Mouse (Mus musculus) cortical plate, adult 2 months (tissue): ENCODE measurements around the gene Agap2.

Experiments used
- CTCF ChIP-seq: fragments of 200-500 bp; IDR thresholded peaks from 2 replicates; pipeline ENCODE4 v1.5.1; 2011; ENCODE audit warnings: mild to moderate bottlenecking, control low read depth, low read length; ENCODE audit not compliant: insufficient read depth; ENCODE audit errors: extremely low read depth
- POLR2A ChIP-seq: fragments of 200-500 bp; IDR thresholded peaks from 2 replicates; pipeline ENCODE4 v1.6.1; 2011; ENCODE audit warnings: mild to moderate bottlenecking, low read length, control low read depth; ENCODE audit not compliant: insufficient read depth; ENCODE audit errors: extremely low read depth

- no peak for TF ChIP-seq CTCF
- TF ChIP-seq POLR2A, result no peak
Observed at GRCm38 (mm10) chr10:127103631-127104030, 28.5 kb downstream of the Agap2 start.
